8 mouse cellular contexts compared by ENCODE assay signal in the genomic region with DNA sequence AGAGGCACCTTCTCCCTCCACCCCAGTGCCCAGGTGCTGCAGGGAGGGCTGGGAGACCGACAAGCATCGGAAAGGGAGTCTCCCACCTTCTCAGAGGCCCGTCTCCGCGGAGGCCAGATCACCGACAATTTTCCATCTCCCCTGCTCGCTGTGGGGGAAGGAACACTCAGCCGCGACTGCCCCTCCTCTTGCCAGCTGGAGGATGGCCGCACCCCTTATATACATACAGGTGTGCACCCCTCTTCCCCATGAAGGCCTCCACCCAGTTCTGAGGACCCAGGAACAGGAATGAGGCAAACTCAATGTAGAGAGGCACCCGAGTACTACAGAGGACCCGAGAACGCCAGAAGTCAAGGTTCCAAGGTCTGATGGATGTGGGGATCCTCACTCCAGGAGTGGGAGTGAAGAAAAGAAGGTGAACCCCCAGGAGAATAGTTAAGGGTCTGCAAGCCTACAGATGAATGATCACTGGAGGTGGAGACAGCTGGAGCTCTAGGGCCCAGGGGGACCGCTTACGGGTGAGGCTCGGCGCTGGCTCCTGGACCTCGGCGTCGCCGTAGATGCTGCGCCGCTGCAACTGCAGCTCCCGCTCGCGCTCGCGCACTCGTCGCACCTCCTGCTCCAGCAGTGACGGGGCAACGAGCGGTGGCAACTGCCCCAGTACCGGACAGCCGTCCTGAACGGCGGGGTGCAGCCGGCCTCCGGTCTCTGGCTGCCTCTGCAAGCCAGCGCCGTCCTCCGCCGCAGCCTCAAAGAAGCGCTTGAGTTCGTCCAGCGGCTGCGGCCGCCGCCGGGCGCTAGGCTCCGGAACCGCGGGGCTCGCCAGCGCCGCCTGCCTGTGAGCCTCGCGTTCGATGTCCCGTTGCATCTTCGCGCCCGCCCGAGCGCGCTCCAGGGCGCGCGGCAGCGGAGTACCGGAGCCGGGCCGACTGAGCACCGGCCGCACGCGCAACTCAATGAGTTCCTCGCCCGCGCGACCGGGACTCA. TPM values are rescaled to one million over a fixed set of nuclear protein-coding genes. Genes with fewer than 3 reads are reported as not detected.
DNase-seq lines count a peak whose midpoint lies in the region; ATAC-seq and TF ChIP-seq lines count a peak whose summit lies in the region.

No protein-coding gene starts in this region.

- no peaks in the 10 kb centered on the region for H3K36me3 ChIP-seq in heart, adult 2 months (ENCODE audit: control insufficient read depth, insufficient read depth, low read length)
- H3K36me3 ChIP-seq in liver, embryonic 14.5 days (replicated peaks; ENCODE audit: control insufficient read depth, insufficient read depth, low read depth), result no peaks in the 10 kb centered on the region
- no peaks in the 10 kb centered on the region for H3K36me3 ChIP-seq in stomach, postnatal 0 days (ENCODE audit: control insufficient read depth, insufficient read depth, low read length)

- H3K79me2 ChIP-seq in heart, adult 2 months (replicated peaks; ENCODE audit: control insufficient read depth, insufficient read depth, low read length), result no peaks in the 10 kb centered on the region

- peaks cover 2% of the 10 kb centered on the region; the same call in 1 of the 2 replicates for H3K27me3 ChIP-seq in heart, adult 2 months (ENCODE audit: control insufficient read depth, insufficient read depth, low read length)
- peaks cover 42% of the 10 kb centered on the region for H3K27me3 ChIP-seq in liver, embryonic 14.5 days (ENCODE audit: control insufficient read depth, insufficient read depth, low read length)
- peaks cover 15% of the 10 kb centered on the region; the same call in 1 of the 2 replicates for H3K27me3 ChIP-seq in stomach, postnatal 0 days (ENCODE audit: control insufficient read depth, insufficient read depth, low read length)

- no peak overlapping the region; the same call in 1 of the 2 replicates for H3K27ac ChIP-seq in heart, adult 2 months
- no peak overlapping the region for H3K27ac ChIP-seq in liver, embryonic 14.5 days
- H3K27ac ChIP-seq in stomach, postnatal 0 days (replicated peaks), result no peak overlapping the region

- H3K4me1 ChIP-seq in heart, adult 2 months (ENCODE audit: control insufficient read depth, insufficient read depth, low read length), result peaks cover 2% of the 10 kb centered on the region
- no peaks in the 10 kb centered on the region for H3K4me1 ChIP-seq in liver, embryonic 14.5 days (replicated peaks; ENCODE audit: control insufficient read depth in 2 of 2, insufficient read depth in 2 of 2, low read length in 1 of 2)
- H3K4me1 ChIP-seq in stomach, postnatal 0 days (replicated peaks; ENCODE audit: control insufficient read depth, insufficient read depth), result peaks cover 12% of the 10 kb centered on the region

- no peaks in the 10 kb centered on the region; the same call in 1 of the 2 replicates for H3K9me3 ChIP-seq in liver, embryonic 14.5 days (ENCODE audit: control insufficient read depth, low read length)
- no peaks in the 10 kb centered on the region for H3K9me3 ChIP-seq in stomach, postnatal 0 days (ENCODE audit: control insufficient read depth, low read length)

- no peak for TF ChIP-seq EP300 in heart, adult 2 months (IDR thresholded peaks at IDR 0.05; ENCODE audit: insufficient read depth, low read depth, low read length)
- no peak for TF ChIP-seq EP300 in liver, embryonic 14.5 days (IDR thresholded peaks at IDR 0.05; ENCODE audit: low read depth)
- no peak for TF ChIP-seq EP300 in stomach, postnatal 0 days (optimal IDR thresholded peaks at IDR 0.05)

- H3K9ac ChIP-seq in heart, adult 2 months (ENCODE audit: low read depth, low read length), result peak overlapping the region; percentile 79
- no peak overlapping the region for H3K9ac ChIP-seq in liver, embryonic 14.5 days (replicated peaks)
- H3K9ac ChIP-seq in stomach, postnatal 0 days (ENCODE audit: low read length), result peak overlapping the region; percentile 48

- 3% methylated on average over 83 of the region's 83 CpGs for WGBS in heart, adult 2 months
- 2% methylated on average over 83 of the region's 83 CpGs for WGBS in liver, embryonic 14.5 days (ENCODE audit: insufficient replicate concordance)
- 2% methylated on average over 63 of the region's 83 CpGs for WGBS in stomach, postnatal 0 days

- H3K4me3 ChIP-seq in heart, adult 2 months, result peak overlapping the region; percentile 58
- peak overlapping the region; percentile 33 to 47 for H3K4me3 ChIP-seq in liver, embryonic 14.5 days (ENCODE audit: insufficient read depth in 1 of 2, low read depth in 2 of 2, low read length in 2 of 2)
- H3K4me3 ChIP-seq in stomach, postnatal 0 days (ENCODE audit: low read depth, low read length), result peak overlapping the region; percentile 46

- no peak for TF ChIP-seq POLR2A in heart, adult 2 months (IDR thresholded peaks at IDR 0.05; ENCODE audit: insufficient read depth, low read depth, low read length)

- intact Hi-C loops in heart, adult 2 months (cut with DNase I), result loop anchor here (1.0 to 2.0 kb wide), 3 partner anchors 14 to 346 kb away; a partner anchor contains a TSS

- peak overlapping the region; percentile 67 for H3K4me2 ChIP-seq in liver, embryonic 14.5 days (ENCODE audit: low read depth)
- H3K4me2 ChIP-seq in stomach, postnatal 0 days (replicated peaks; ENCODE audit: low read depth), result peak overlapping the region; percentile 91

- peak; percentile 39; the same call in 1 of the 2 replicates for ATAC-seq in liver, embryonic 14.5 days (ENCODE audit: insufficient read depth)
- ATAC-seq in stomach, postnatal 0 days (ENCODE audit: low FRiP score, low TSS enrichment), result peak; percentile 56

- no peak; the same call in 1 of the 2 replicates for TF ChIP-seq CTCF in heart, adult 2 months (IDR thresholded peaks at IDR 0.05)
- peak; percentile 47 for TF ChIP-seq CTCF in liver, embryonic 14.5 days (IDR thresholded peaks at IDR 0.05; ENCODE audit: low read depth)
- TF ChIP-seq CTCF in stomach, postnatal 0 days (IDR thresholded peaks at IDR 0.05; ENCODE audit: low read depth), result peak; percentile 77

- DNase-seq in ovary, postnatal 36 days (ENCODE audit: low spot score), result peak; percentile 82
- DNase-seq in ovary, adult 18-20 months (ENCODE audit: low spot score), result no peak
- peak; percentile 90 for DNase-seq in embryo, embryonic 11 days
- peak; percentile 87 to 92 for DNase-seq in heart, adult 2 months
- DNase-seq in kidney, adult 18-20 months, result peak; percentile 88
- no peak for DNase-seq in liver, embryonic 14.5 days (ENCODE audit: low read depth in 3 of 3, low spot score in 3 of 3)
- peak; percentile 50 to 61 for DNase-seq in natural killer cell, adult 2 months (ENCODE audit: low spot score in 2 of 2)
- peak; percentile 82 for DNase-seq in stomach, postnatal 0 days (ENCODE audit: low spot score)

RNA-seq across cellular contexts. Expression of a gene that starts 1.1 kb away (rescaled TPM):
- total RNA-seq in heart, adult 2 months (2021), result 1 to 10 TPM; 2.2 to 3.7 TPM
- 0.64 and 1.2 TPM in 2 replicates for polyA plus RNA-seq in heart, adult 2 months (2012; rRNA removed)
- polyA plus RNA-seq in liver, embryonic 14.5 days (2012; rRNA removed), result not detected in 2 replicates
- polyA plus RNA-seq in liver, embryonic 14.5 days (2014; fragmentation: Nextera tagmentation; extraction: Ambion mirVana), result not detected in 2 replicates
- polyA plus RNA-seq in stomach, postnatal 0 days (2015; fragmentation: Nextera tagmentation; extraction: Ambion mirVana), result 5.8 and 6.1 TPM in 2 replicates

RNA-seq across cellular contexts. Expression of a gene that starts 9.6 kb away (rescaled TPM):
- total RNA-seq in heart, adult 2 months (2021), result under 1 TPM in 1 of 2 experiments, not detected in 1; 0.26 TPM
- 0.16 and 0.50 TPM in 2 replicates for polyA plus RNA-seq in heart, adult 2 months (2012; rRNA removed)
- 0.41 and 0.65 TPM in 2 replicates for polyA plus RNA-seq in liver, embryonic 14.5 days (2012; rRNA removed)
- 0.41 and 0.49 TPM in 2 replicates for polyA plus RNA-seq in liver, embryonic 14.5 days (2014; fragmentation: Nextera tagmentation; extraction: Ambion mirVana)
- polyA plus RNA-seq in stomach, postnatal 0 days (2015; fragmentation: Nextera tagmentation; extraction: Ambion mirVana), result 0.36 and 0.38 TPM in 2 replicates

RNA-seq across cellular contexts. Expression of a gene that starts 10.4 kb away (rescaled TPM):
- total RNA-seq in heart, adult 2 months (2021), result under 1 TPM; 0.20 to 0.26 TPM
- polyA plus RNA-seq in heart, adult 2 months (2012; rRNA removed), result 0.21 TPM in 1 of 2 replicates, not detected in the other
- polyA plus RNA-seq in liver, embryonic 14.5 days (2012; rRNA removed), result 0.11 and 0.19 TPM in 2 replicates
- polyA plus RNA-seq in liver, embryonic 14.5 days (2014; fragmentation: Nextera tagmentation; extraction: Ambion mirVana), result 0.09 TPM in 1 of 2 replicates, not detected in the other
- 0.96 and 1.3 TPM in 2 replicates for polyA plus RNA-seq in stomach, postnatal 0 days (2015; fragmentation: Nextera tagmentation; extraction: Ambion mirVana)

RNA-seq across cellular contexts. Expression of a gene that starts 13.4 kb away (rescaled TPM):
- 10 to 100 TPM; 21.6 to 29.9 TPM for total RNA-seq in heart, adult 2 months (2021)
- polyA plus RNA-seq in heart, adult 2 months (2012; rRNA removed), result 29.7 and 32.1 TPM in 2 replicates
- 32.5 and 34.5 TPM in 2 replicates for polyA plus RNA-seq in liver, embryonic 14.5 days (2012; rRNA removed)
- 9.1 and 9.3 TPM in 2 replicates for polyA plus RNA-seq in liver, embryonic 14.5 days (2014; fragmentation: Nextera tagmentation; extraction: Ambion mirVana)
- polyA plus RNA-seq in stomach, postnatal 0 days (2015; fragmentation: Nextera tagmentation; extraction: Ambion mirVana), result 4.2 and 4.5 TPM in 2 replicates

RNA-seq across cellular contexts. Expression of a gene that starts 31.5 kb away (rescaled TPM):
- total RNA-seq in heart, adult 2 months (2021), result 1 to 10 TPM; 3.2 to 3.7 TPM
- polyA plus RNA-seq in heart, adult 2 months (2012; rRNA removed), result 4.1 and 4.6 TPM in 2 replicates
- 0.56 and 0.70 TPM in 2 replicates for polyA plus RNA-seq in liver, embryonic 14.5 days (2012; rRNA removed)
- polyA plus RNA-seq in liver, embryonic 14.5 days (2014; fragmentation: Nextera tagmentation; extraction: Ambion mirVana), result 0.32 and 0.45 TPM in 2 replicates
- polyA plus RNA-seq in stomach, postnatal 0 days (2015; fragmentation: Nextera tagmentation; extraction: Ambion mirVana), result 0.40 and 0.44 TPM in 2 replicates

Comparison
In these comparisons a context has a peak if more than half of its experiments do, and no peak if none do; other contexts are left out.
1. DNase-seq: peak in ovary, postnatal 36 days (single experiment), embryo, embryonic 11 days (single experiment), heart, adult 2 months (2 of 2), kidney, adult 18-20 months (single experiment), natural killer cell, adult 2 months (2 of 2) and stomach, postnatal 0 days (single experiment); none in ovary, adult 18-20 months (single experiment) and liver, embryonic 14.5 days (0 of 3).
2. Peak in every context shown above with its lines, with median percentiles within 50 percentile points of each other: H3K4me3 ChIP-seq.